Mouse (Mus musculus): ENCODE data around the gene Hsf2bp. TPM values are rescaled to one million over a fixed set of nuclear protein-coding genes. Genes with fewer than 3 reads are reported as not detected.

Hsf2bp gene
- polyA plus RNA-seq, 1 experiment = not detected

- Histone ChIP-seq H3K27me3 (replicated peaks) (peaks cover 9% of the 10 kb centered on the region), H3K36me3 (replicated peaks; ENCODE audit: low read length) (no peaks in the 10 kb centered on the region), H3K9me3 (no peaks in the 10 kb centered on the region), H3K4me3 (replicated peaks) (no peak overlapping the region), H3K4me1 (peaks cover 38% of the 10 kb centered on the region)
- TF ChIP-seq FLI1 (IDR thresholded peaks at IDR 0.05; ENCODE audit: low read length) = no peak
- TF ChIP-seq GATA1 (IDR thresholded peaks at IDR 0.05; ENCODE audit: borderline replicate concordance, low read length) = no peak
Observed at GRCm38 (mm10) chr17:31994132-31994531, 42.0 kb downstream of the Hsf2bp start.

- Histone ChIP-seq H3K4me1 (peaks cover 38% of the 10 kb centered on the region), H3K4me3 (replicated peaks) (no peak overlapping the region), H3K36me3 (replicated peaks; ENCODE audit: low read length) (no peaks in the 10 kb centered on the region), H3K27me3 (replicated peaks) (peaks cover 5% of the 10 kb centered on the region), H3K9me3 (no peaks in the 10 kb centered on the region)
- no peak for TF ChIP-seq GATA1 (IDR thresholded peaks at IDR 0.05; ENCODE audit: borderline replicate concordance, low read length)
- TF ChIP-seq FLI1 (IDR thresholded peaks at IDR 0.05; ENCODE audit: low read length) = no peak
Observed at GRCm38 (mm10) chr17:31993354-31993753, 42.8 kb downstream of the Hsf2bp start.

GRCm38 (mm10) chr17:31992004-31992403 lies 44.1 kb downstream of the Hsf2bp start:
- Histone ChIP-seq H3K9me3 (no peaks in the 10 kb centered on the region), H3K36me3 (replicated peaks; ENCODE audit: low read length) (no peaks in the 10 kb centered on the region), H3K4me3 (replicated peaks) (no peak overlapping the region), H3K27me3 (replicated peaks) (peaks cover 11% of the 10 kb centered on the region), H3K4me1 (peaks cover 39% of the 10 kb centered on the region)
- TF ChIP-seq FLI1 (IDR thresholded peaks at IDR 0.05; ENCODE audit: low read length) = no peak

- Histone ChIP-seq H3K4me3 (replicated peaks) (no peak overlapping the region), H3K27me3 (replicated peaks) (peaks cover 23% of the 10 kb centered on the region), H3K36me3 (replicated peaks; ENCODE audit: low read length) (no peaks in the 10 kb centered on the region), H3K9me3 (no peaks in the 10 kb centered on the region), H3K4me1 (peaks cover 22% of the 10 kb centered on the region)
- TF ChIP-seq FLI1 (IDR thresholded peaks at IDR 0.05; ENCODE audit: low read length) (no peak), GATA1 (IDR thresholded peaks at IDR 0.05; ENCODE audit: borderline replicate concordance, low read length) (no peak)
Observed at GRCm38 (mm10) chr17:31989035-31989434, 47.1 kb downstream of the Hsf2bp start.

GRCm38 (mm10) chr17:31986915-31987314 lies 49.2 kb downstream of the Hsf2bp start:
- H3K27me3 ChIP-seq (replicated peaks) = peaks cover 38% of the 10 kb centered on the region
- TF ChIP-seq FLI1 (IDR thresholded peaks at IDR 0.05; ENCODE audit: low read length) (no peak), GATA1 (IDR thresholded peaks at IDR 0.05; ENCODE audit: borderline replicate concordance, low read length) (no peak)
- H3K4me3 ChIP-seq (replicated peaks) = no peak overlapping the region
- no peaks in the 10 kb centered on the region for H3K36me3 ChIP-seq (replicated peaks; ENCODE audit: low read length)
- no peaks in the 10 kb centered on the region for H3K9me3 ChIP-seq
- H3K4me1 ChIP-seq = peaks cover 15% of the 10 kb centered on the region

- TF ChIP-seq FLI1 (IDR thresholded peaks at IDR 0.05; ENCODE audit: low read length) = no peak
- TF ChIP-seq GATA1 (IDR thresholded peaks at IDR 0.05; ENCODE audit: borderline replicate concordance, low read length) = no peak
- H3K4me1 ChIP-seq = peaks cover 26% of the 10 kb centered on the region
- H3K4me3 ChIP-seq (replicated peaks) = no peak overlapping the region
- peaks cover 52% of the 10 kb centered on the region for H3K27me3 ChIP-seq (replicated peaks)
- no peaks in the 10 kb centered on the region for H3K36me3 ChIP-seq (replicated peaks; ENCODE audit: low read length)
- H3K9me3 ChIP-seq = no peaks in the 10 kb centered on the region
Observed at GRCm38 (mm10) chr17:31983491-31983890, 52.7 kb downstream of the Hsf2bp start.

GRCm38 (mm10) chr17:31982326-31983190 lies 53.6 kb downstream of the Hsf2bp start:
- TF ChIP-seq FLI1 (IDR thresholded peaks at IDR 0.05; ENCODE audit: low read length) (no peak), GATA1 (IDR thresholded peaks at IDR 0.05; ENCODE audit: borderline replicate concordance, low read length) (no peak)
- Histone ChIP-seq H3K36me3 (replicated peaks; ENCODE audit: low read length) (no peaks in the 10 kb centered on the region), H3K4me3 (replicated peaks) (no peak overlapping the region)

GRCm38 (mm10) chr17:31979888-31980287 lies 56.3 kb downstream of the Hsf2bp start:
- no peak for TF ChIP-seq GATA1 (IDR thresholded peaks at IDR 0.05; ENCODE audit: borderline replicate concordance, low read length)
- TF ChIP-seq FLI1 (IDR thresholded peaks at IDR 0.05; ENCODE audit: low read length) = no peak
- H3K9me3 ChIP-seq = no peaks in the 10 kb centered on the region
- H3K4me1 ChIP-seq = peaks cover 21% of the 10 kb centered on the region
- H3K36me3 ChIP-seq (replicated peaks; ENCODE audit: low read length) = no peaks in the 10 kb centered on the region
- peaks cover 60% of the 10 kb centered on the region for H3K27me3 ChIP-seq (replicated peaks)
- H3K4me3 ChIP-seq (replicated peaks) = no peak overlapping the region

More at GRCm38 (mm10) chr17:31982326-31983190, 53.6 kb downstream of the Hsf2bp start:
- Histone ChIP-seq H3K9me3 (no peaks in the 10 kb centered on the region), H3K4me1 (peaks cover 23% of the 10 kb centered on the region), H3K27me3 (replicated peaks) (peaks cover 50% of the 10 kb centered on the region)

- Histone ChIP-seq H3K27me3 (replicated peaks) (peaks cover 62% of the 10 kb centered on the region), H3K9me3 (no peaks in the 10 kb centered on the region), H3K4me3 (replicated peaks) (no peak overlapping the region), H3K36me3 (replicated peaks; ENCODE audit: low read length) (no peaks in the 10 kb centered on the region), H3K4me1 (peaks cover 24% of the 10 kb centered on the region)
- no peak for TF ChIP-seq GATA1 (IDR thresholded peaks at IDR 0.05; ENCODE audit: borderline replicate concordance, low read length)
- TF ChIP-seq FLI1 (IDR thresholded peaks at IDR 0.05; ENCODE audit: low read length) = no peak
Observed at GRCm38 (mm10) chr17:31977131-31977530, 59.0 kb downstream of the Hsf2bp start.

- Histone ChIP-seq H3K9me3 (no peaks in the 10 kb centered on the region), H3K36me3 (replicated peaks; ENCODE audit: low read length) (no peaks in the 10 kb centered on the region), H3K4me1 (peaks cover 24% of the 10 kb centered on the region), H3K27me3 (replicated peaks) (peaks cover 59% of the 10 kb centered on the region), H3K4me3 (replicated peaks) (no peak overlapping the region)
- no peak for TF ChIP-seq GATA1 (IDR thresholded peaks at IDR 0.05; ENCODE audit: borderline replicate concordance, low read length)
Observed at GRCm38 (mm10) chr17:31976501-31976900, 59.6 kb downstream of the Hsf2bp start.

All from megakaryocyte, embryonic 14.5 days (primary cell).